Mouse (Mus musculus): Measurements from ENCODE around the gene Cad.

DNA sequence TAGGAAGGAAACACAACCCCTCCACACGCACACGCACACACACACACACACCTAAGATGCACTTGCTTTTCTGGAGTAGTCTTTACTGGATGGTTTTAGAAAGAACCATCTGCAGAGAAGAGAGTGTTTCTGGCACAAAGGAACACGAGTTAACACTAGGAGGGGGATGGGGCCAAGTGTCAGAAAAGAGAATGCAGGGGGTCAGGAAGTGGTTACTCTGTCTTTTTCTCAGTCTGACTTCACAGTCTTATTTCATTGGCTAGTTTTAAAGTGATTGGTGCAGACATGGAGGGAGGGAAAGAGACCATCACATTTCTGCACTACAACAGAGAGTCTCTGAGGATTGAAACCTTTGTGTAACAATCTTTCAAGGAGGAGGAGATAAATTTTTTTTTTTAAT is 41.8 kb upstream of the Cad start:
- no peak for TF ChIP-seq CTCF (IDR thresholded peaks at IDR 0.05; ENCODE audit: low read depth)
- TF ChIP-seq EP300 (IDR thresholded peaks at IDR 0.05; ENCODE audit: low read depth): no peak

All from liver, postnatal 0 days (tissue).